Mouse (Mus musculus) midbrain, embryonic 15.5 days (tissue): ENCODE results near the gene Zfp429. TPM values are rescaled to one million over a fixed set of nuclear protein-coding genes. Genes with fewer than 3 reads are reported as not detected.

Experiments
- ATAC-seq: fragments of 200-750 bp; cut with Nextera tagmentation; replicated peaks from 2 replicates; pipeline ENCODE4 v1.8.0; 2017; ENCODE audit warnings: moderate TSS enrichment
- H3K27ac ChIP-seq: fragments of 300-500 bp; sonication (generic); 2 replicates; pipeline ENCODE4 v1.5.1; 2015; ENCODE audit warnings: mild to moderate bottlenecking, inconsistent platforms
- H3K27me3 ChIP-seq: fragments of 300-500 bp; sonication (generic); replicated peaks from 2 replicates; pipeline ENCODE4 v1.6.1; 2015; ENCODE audit warnings: inconsistent platforms
- H3K36me3 ChIP-seq: fragments of 300-500 bp; sonication (generic); replicated peaks from 2 replicates; pipeline ENCODE4 v1.6.1; 2015; ENCODE audit warnings: inconsistent platforms
- H3K4me1 ChIP-seq: fragments of 300-500 bp; sonication (generic); 2 replicates; pipeline ENCODE4 v1.6.1; 2015; ENCODE audit warnings: inconsistent platforms
- H3K4me2 ChIP-seq: fragments of 300-500 bp; sonication (generic); 2 replicates; pipeline ENCODE4 v1.6.1; 2015; ENCODE audit warnings: inconsistent platforms, mild to moderate bottlenecking, moderate library complexity
- H3K4me3 ChIP-seq: fragments of 300-500 bp; sonication (generic); 2 replicates; pipeline ENCODE4 v1.5.1; 2015; ENCODE audit warnings: mild to moderate bottlenecking, inconsistent platforms
- H3K9ac ChIP-seq: fragments of 300-500 bp; sonication (generic); 2 replicates; pipeline ENCODE4 v1.6.1; 2015; ENCODE audit warnings: mild to moderate bottlenecking, inconsistent platforms
- H3K9me3 ChIP-seq: fragments of 300-500 bp; sonication (generic); 2 replicates; pipeline ENCODE4 v1.6.1; 2016; ENCODE audit warnings: inconsistent platforms
- WGBS: fragments of 180-500 bp; shearing (Covaris S2); methylation state at CpG from one replicate; pipeline ENCODE4 v1.1.7; 2015; ENCODE audit warnings: mixed read lengths; 5-methylcytosine and 5-hydroxymethylcytosine counted together
- polyA plus RNA-seq: library from polyadenylated mRNA; unstranded; fragments of >200 nt; fragmentation: Nextera tagmentation; extraction: Ambion mirVana; gene quantifications from 2 replicates; pipeline ENCODE4 v1.2.1, GENCODE M21; 2015

Gene Zfp429
- polyA plus RNA-seq, 1 experiment from 2014 or later = 4.9 TPM

GRCm38 (mm10) chr13:67360131-67360744 is 39.4 kb downstream of the Zfp429 start, which contains the start of the genes Gm28044 and Zfp953:
TSS of gene Gm28044 (minus strand) at chr13:67360536.
TSS of gene Zfp953 (minus strand) at chr13:67360605.
- peak within 1 kb of the TSS; percentile 54 for H3K27ac ChIP-seq
- under 1% methylated on average over 15 of the region's 15 CpGs for WGBS
- ATAC-seq = peak; percentile 97

GRCm38 (mm10) chr13:67351854-67352253 is 47.8 kb downstream of the Zfp429 start:
- no peaks in the 10 kb centered on the region for H3K9me3 ChIP-seq
- H3K4me1 ChIP-seq = no peaks in the 10 kb centered on the region
- H3K4me3 ChIP-seq = no peak overlapping the region
- no peaks in the 10 kb centered on the region for H3K36me3 ChIP-seq
- no peak overlapping the region for H3K27ac ChIP-seq
- H3K27me3 ChIP-seq = no peaks in the 10 kb centered on the region
- ATAC-seq = no peak
- no peak overlapping the region for H3K9ac ChIP-seq
- H3K4me2 ChIP-seq = no peak overlapping the region

More at GRCm38 (mm10) chr13:67360131-67360744, 39.4 kb downstream of the Zfp429 start, which contains the start of the genes Gm28044 and Zfp953:
- peak within 1 kb of the TSS; percentile 87 for H3K4me2 ChIP-seq
- H3K4me1 ChIP-seq = peaks cover 10% of the 10 kb centered on the region
- no peaks in the 10 kb centered on the region for H3K27me3 ChIP-seq
- H3K9me3 ChIP-seq = no peaks in the 10 kb centered on the region
- H3K9ac ChIP-seq = peak within 1 kb of the TSS; percentile 58
- peak within 1 kb of the TSS; percentile 82 for H3K4me3 ChIP-seq
- H3K36me3 ChIP-seq = no peaks in the 10 kb centered on the region

GRCm38 (mm10) chr13:67343422-67343821 is 56.2 kb downstream of the Zfp429 start:
- H3K36me3 ChIP-seq = no peaks in the 10 kb centered on the region
- H3K4me3 ChIP-seq = no peak overlapping the region
- no peak overlapping the region for H3K4me2 ChIP-seq
- no peaks in the 10 kb centered on the region for H3K9me3 ChIP-seq
- H3K27ac ChIP-seq = no peak overlapping the region
- no peaks in the 10 kb centered on the region for H3K27me3 ChIP-seq
- 93% methylated on average over 2 of the region's 2 CpGs for WGBS
- no peak overlapping the region for H3K9ac ChIP-seq
- no peaks in the 10 kb centered on the region for H3K4me1 ChIP-seq
- ATAC-seq = no peak

Other genes starting within 250 kb of the Zfp429 start
- gene Rsl1, start 226.6 kb downstream of the Zfp429 start, polyA plus RNA-seq = 6.1 and 6.2 TPM in 2 replicates
- 2.0 and 2.9 TPM in 2 replicates for gene Zfp455, start 205.3 kb downstream of the Zfp429 start, polyA plus RNA-seq
- 5.1 and 6.3 TPM in 2 replicates for gene Zfp458, start 121.4 kb downstream of the Zfp429 start, polyA plus RNA-seq
- gene Zfp457, start 93.3 kb downstream of the Zfp429 start, polyA plus RNA-seq = 0.91 and 1.5 TPM in 2 replicates
- gene Zfp595, start 67.2 kb downstream of the Zfp429 start, polyA plus RNA-seq = 1.4 and 1.6 TPM in 2 replicates
- not detected in 2 replicates for gene Gm28044, start 39.3 kb downstream of the Zfp429 start, polyA plus RNA-seq
- gene Zfp953, start 39.2 kb downstream of the Zfp429 start, polyA plus RNA-seq = 0.49 and 0.68 TPM in 2 replicates
- not detected in 2 replicates for gene Gm28041, start 24.1 kb downstream of the Zfp429 start, polyA plus RNA-seq
- gene Zfp456, start 24.0 kb downstream of the Zfp429 start, polyA plus RNA-seq = 0.53 and 0.79 TPM in 2 replicates
- 1.0 and 1.3 TPM in 2 replicates for gene Zfp459, start 21.6 kb upstream of the Zfp429 start, polyA plus RNA-seq
- 5.6 and 6.6 TPM in 2 replicates for gene Zfp874a, start 51.8 kb upstream of the Zfp429 start, polyA plus RNA-seq
- 2.3 and 3.0 TPM in 2 replicates for gene Zfp874b, start 84.4 kb upstream of the Zfp429 start, polyA plus RNA-seq
- 13.0 and 13.7 TPM in 2 replicates for gene Zfp58, start 100.7 kb upstream of the Zfp429 start, polyA plus RNA-seq
- gene Gm26965, start 126.3 kb upstream of the Zfp429 start, polyA plus RNA-seq = not detected in 2 replicates
- gene Zfp87, start 126.4 kb upstream of the Zfp429 start, polyA plus RNA-seq = 36.8 and 39.6 TPM in 2 replicates
- gene Zfp748, start 154.0 kb upstream of the Zfp429 start, polyA plus RNA-seq = 13.4 and 14.7 TPM in 2 replicates
- 4.7 and 4.9 TPM in 2 replicates for gene Zfp729b, start 209.9 kb upstream of the Zfp429 start, polyA plus RNA-seq
- 0.26 TPM in 1 of 2 replicates, not detected in the other for gene Gm49345, start 237.9 kb upstream of the Zfp429 start, polyA plus RNA-seq
- gene Zfp729a, start 238.0 kb upstream of the Zfp429 start, polyA plus RNA-seq = 3.1 and 3.6 TPM in 2 replicates